Mouse (Mus musculus): ENCODE data around the gene Utp3. TPM values are rescaled to one million over a fixed set of nuclear protein-coding genes. Genes with fewer than 3 reads are reported as not detected.

Utp3 gene
- polyA plus RNA-seq, 1 experiment: 8.4 TPM

- Histone ChIP-seq H3K4me1 (ENCODE audit: control insufficient read depth, insufficient read depth, low read length) (no peaks in the 10 kb centered on the region), H3K4me3 (ENCODE audit: control insufficient read depth, low read depth, low read length) (no peak overlapping the region), H3K36me3 (ENCODE audit: control insufficient read depth, insufficient read depth, low read length) (no peaks in the 10 kb centered on the region), H3K27me3 (ENCODE audit: control insufficient read depth, insufficient read depth, low read length) (no peaks in the 10 kb centered on the region), H3K27ac (ENCODE audit: control insufficient read depth, insufficient read depth, low read depth, low read length) (no peak overlapping the region)
- TF ChIP-seq POLR2A (IDR thresholded peaks at IDR 0.05; ENCODE audit: control insufficient read depth, low read depth, low read length) (no peak), CTCF (IDR thresholded peaks at IDR 0.05; ENCODE audit: control insufficient read depth, insufficient read depth, insufficient replicate concordance, low read depth, low read length) (no peak)
Observed at GRCm38 (mm10) chr5:88575506-88576338, 21.5 kb downstream of the Utp3 start.

GRCm38 (mm10) chr5:88580681-88581080 lies 26.4 kb downstream of the Utp3 start:
- peak overlapping the region; percentile 64 for H3K4me3 ChIP-seq (ENCODE audit: control insufficient read depth, low read depth, low read length)
- no peaks in the 10 kb centered on the region for H3K27me3 ChIP-seq (ENCODE audit: control insufficient read depth, insufficient read depth, low read length)
- peaks cover 3% of the 10 kb centered on the region; the same call in 1 of the 2 replicates for H3K4me1 ChIP-seq (ENCODE audit: control insufficient read depth, insufficient read depth, low read length)
- TF ChIP-seq POLR2A (IDR thresholded peaks at IDR 0.05; ENCODE audit: control insufficient read depth, low read depth, low read length) (no peak), CTCF (IDR thresholded peaks at IDR 0.05; ENCODE audit: control insufficient read depth, insufficient read depth, insufficient replicate concordance, low read depth, low read length) (no peak)
- peak overlapping the region; percentile 28; the same call in 1 of the 2 replicates for H3K27ac ChIP-seq (ENCODE audit: control insufficient read depth, insufficient read depth, low read depth, low read length)
- no peaks in the 10 kb centered on the region for H3K36me3 ChIP-seq (ENCODE audit: control insufficient read depth, insufficient read depth, low read length)

- Histone ChIP-seq H3K36me3 (ENCODE audit: control insufficient read depth, insufficient read depth, low read length) (no peaks in the 10 kb centered on the region), H3K4me3 (ENCODE audit: control insufficient read depth, low read depth, low read length) (peak overlapping the region; percentile 75), H3K27me3 (ENCODE audit: control insufficient read depth, insufficient read depth, low read length) (no peaks in the 10 kb centered on the region), H3K27ac (ENCODE audit: control insufficient read depth, insufficient read depth, low read depth, low read length) (peak overlapping the region; percentile 63), H3K4me1 (ENCODE audit: control insufficient read depth, insufficient read depth, low read length) (peaks cover 4% of the 10 kb centered on the region)
- TF ChIP-seq CTCF (IDR thresholded peaks at IDR 0.05; ENCODE audit: control insufficient read depth, insufficient read depth, insufficient replicate concordance, low read depth, low read length) (no peak), POLR2A (IDR thresholded peaks at IDR 0.05; ENCODE audit: control insufficient read depth, low read depth, low read length) (peak; percentile 73; the same call in 1 of the 2 replicates)
Observed at GRCm38 (mm10) chr5:88581343-88581742, 27.1 kb downstream of the Utp3 start.

- no peak overlapping the region for H3K27ac ChIP-seq (ENCODE audit: control insufficient read depth, insufficient read depth, low read depth, low read length)
- TF ChIP-seq POLR2A (IDR thresholded peaks at IDR 0.05; ENCODE audit: control insufficient read depth, low read depth, low read length): no peak
- no peak for TF ChIP-seq CTCF (IDR thresholded peaks at IDR 0.05; ENCODE audit: control insufficient read depth, insufficient read depth, insufficient replicate concordance, low read depth, low read length)
- peaks cover 7% of the 10 kb centered on the region for H3K4me1 ChIP-seq (ENCODE audit: control insufficient read depth, insufficient read depth, low read length)
- H3K4me3 ChIP-seq (ENCODE audit: control insufficient read depth, low read depth, low read length): peak overlapping the region; percentile 80
- H3K27me3 ChIP-seq (ENCODE audit: control insufficient read depth, insufficient read depth, low read length): no peaks in the 10 kb centered on the region
- H3K36me3 ChIP-seq (ENCODE audit: control insufficient read depth, insufficient read depth, low read length): no peaks in the 10 kb centered on the region
Observed at GRCm38 (mm10) chr5:88583271-88584031, 29.2 kb downstream of the Utp3 start.

GRCm38 (mm10) chr5:88584061-88584460 lies 29.8 kb downstream of the Utp3 start:
- Histone ChIP-seq H3K4me1 (ENCODE audit: control insufficient read depth, insufficient read depth, low read length) (peaks cover 7% of the 10 kb centered on the region), H3K36me3 (ENCODE audit: control insufficient read depth, insufficient read depth, low read length) (no peaks in the 10 kb centered on the region), H3K4me3 (ENCODE audit: control insufficient read depth, low read depth, low read length) (peak overlapping the region; percentile 75), H3K27ac (ENCODE audit: control insufficient read depth, insufficient read depth, low read depth, low read length) (peak overlapping the region; percentile 44), H3K27me3 (ENCODE audit: control insufficient read depth, insufficient read depth, low read length) (no peaks in the 10 kb centered on the region)
- TF ChIP-seq CTCF (IDR thresholded peaks at IDR 0.05; ENCODE audit: control insufficient read depth, insufficient read depth, insufficient replicate concordance, low read depth, low read length): no peak
- TF ChIP-seq POLR2A (IDR thresholded peaks at IDR 0.05; ENCODE audit: control insufficient read depth, low read depth, low read length): no peak

- Histone ChIP-seq H3K4me3 (ENCODE audit: control insufficient read depth, low read depth, low read length) (no peak overlapping the region), H3K4me1 (ENCODE audit: control insufficient read depth, insufficient read depth, low read length) (peaks cover 7% of the 10 kb centered on the region)
- TF ChIP-seq CTCF (IDR thresholded peaks at IDR 0.05; ENCODE audit: control insufficient read depth, insufficient read depth, insufficient replicate concordance, low read depth, low read length) (no peak), POLR2A (IDR thresholded peaks at IDR 0.05; ENCODE audit: control insufficient read depth, low read depth, low read length) (no peak)
Observed at GRCm38 (mm10) chr5:88586407-88587174, 32.3 kb downstream of the Utp3 start.

More at GRCm38 (mm10) chr5:88586407-88587174, 32.3 kb downstream of the Utp3 start:
- Histone ChIP-seq H3K27me3 (ENCODE audit: control insufficient read depth, insufficient read depth, low read length) (no peaks in the 10 kb centered on the region), H3K27ac (ENCODE audit: control insufficient read depth, insufficient read depth, low read depth, low read length) (peak overlapping the region; percentile 52; the same call in 1 of the 2 replicates), H3K36me3 (ENCODE audit: control insufficient read depth, insufficient read depth, low read length) (no peaks in the 10 kb centered on the region)
